Mouse (Mus musculus) MEL (cell line): ENCODE measurements around the gene St6galnac3.

ENCODE experiments used
- BHLHE40 ChIP-seq: IDR thresholded peaks from 2 replicates; pipeline ENCODE4 v1.6.1; 2012; ENCODE audit warnings: low read depth, mild to moderate bottlenecking, inconsistent platforms, low read length, improper control_type of control experiment, borderline replicate concordance
- CTCF ChIP-seq, 3 experiments: IDR thresholded peaks in 2 of 3; conservative IDR thresholded peaks in 1 of 3; 2 replicates each; pipeline ENCODE4 v1.5.1; 2011 to 2012; ENCODE audit warnings: low read length in 3 of 3, low read depth in 2 of 3, mild to moderate bottlenecking in 2 of 3, improper control_type of control experiment in 1 of 3, inconsistent platforms in 1 of 3, mixed read lengths in 1 of 3, moderate library complexity in 1 of 3; ENCODE audit not compliant: control insufficient read depth in 1 of 3, insufficient read depth in 1 of 3, poor library complexity in 1 of 3, severe bottlenecking in 1 of 3
- EP300 ChIP-seq, 2 experiments: IDR thresholded peaks; 2 replicates each; pipeline ENCODE4 v1.6.1; 2011; ENCODE audit warnings: improper control_type of control experiment in 2 of 2, low read length in 2 of 2, low read depth in 1 of 2, mild to moderate bottlenecking in 1 of 2

DNA sequence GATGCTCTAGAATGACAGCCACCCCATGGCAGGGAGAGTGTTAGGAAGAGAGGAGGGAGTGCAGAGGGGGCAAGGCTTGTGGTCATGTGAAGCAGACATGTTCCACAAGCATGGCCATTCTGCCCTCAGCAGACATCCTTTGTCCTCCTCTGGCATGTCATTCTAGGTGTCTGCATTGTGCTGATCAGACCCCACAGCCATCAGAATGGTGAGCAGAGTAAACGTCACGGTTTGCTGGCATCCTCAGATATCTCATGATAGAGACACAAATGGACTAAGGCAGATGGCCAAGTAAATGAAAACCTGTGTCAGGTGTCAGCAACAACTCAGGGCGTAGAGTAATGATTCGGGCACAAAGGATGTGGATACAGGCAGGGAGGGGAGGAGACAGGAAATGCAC is 241.3 kb downstream of the St6galnac3 start:
- TF ChIP-seq CTCF (IDR thresholded peaks at IDR 0.05 in 2 of 3, conservative IDR thresholded peaks at IDR 0.05 in 1 of 3; ENCODE audit: control insufficient read depth in 1 of 3, insufficient read depth in 1 of 3, low read depth in 2 of 3, low read length in 3 of 3, poor library complexity in 1 of 3, severe bottlenecking in 1 of 3) (no peak), BHLHE40 (no peak), EP300 (IDR thresholded peaks at IDR 0.05; ENCODE audit: low read depth in 1 of 2, low read length in 2 of 2) (no peak)
